Mouse (Mus musculus) midbrain, embryonic 13.5 days (tissue): ENCODE results near the gene Tekt4. TPM values are rescaled to one million over a fixed set of nuclear protein-coding genes. Genes with fewer than 3 reads are reported as not detected.

Source experiments
- ATAC-seq: fragments of 200-750 bp; cut with Nextera tagmentation; 2 replicates; pipeline ENCODE4 v1.8.0; 2017; ENCODE audit warnings: mild to moderate bottlenecking, moderate TSS enrichment, moderate library complexity
- H3K27ac ChIP-seq: fragments of 300-500 bp; sonication (generic); 2 replicates; pipeline ENCODE4 v1.5.1; 2015; ENCODE audit warnings: inconsistent platforms, mild to moderate bottlenecking, moderate library complexity
- H3K27me3 ChIP-seq: fragments of 300-500 bp; sonication (generic); 2 replicates; pipeline ENCODE4 v1.6.1; 2015; ENCODE audit warnings: mild to moderate bottlenecking, inconsistent platforms
- H3K36me3 ChIP-seq: fragments of 300-500 bp; sonication (generic); 2 replicates; pipeline ENCODE4 v1.6.1; 2015; ENCODE audit warnings: mild to moderate bottlenecking, inconsistent platforms
- H3K4me1 ChIP-seq: fragments of 300-500 bp; sonication (generic); replicated peaks from 2 replicates; pipeline ENCODE4 v1.6.1; 2015; ENCODE audit warnings: inconsistent platforms
- H3K4me2 ChIP-seq: fragments of 300-500 bp; sonication (generic); replicated peaks from 2 replicates; pipeline ENCODE4 v1.6.1; 2015; ENCODE audit warnings: moderate library complexity, mild to moderate bottlenecking, inconsistent platforms
- H3K4me3 ChIP-seq: fragments of 300-500 bp; sonication (generic); replicated peaks from 2 replicates; pipeline ENCODE4 v1.5.1; 2015; ENCODE audit warnings: mild to moderate bottlenecking, inconsistent platforms
- H3K9ac ChIP-seq: fragments of 300-500 bp; sonication (generic); replicated peaks from 2 replicates; pipeline ENCODE4 v1.6.1; 2015; ENCODE audit warnings: mild to moderate bottlenecking, inconsistent platforms
- H3K9me3 ChIP-seq: fragments of 300-500 bp; sonication (generic); 2 replicates; pipeline ENCODE4 v1.6.1; 2016; ENCODE audit warnings: mild to moderate bottlenecking, inconsistent platforms
- WGBS: fragments of 180-500 bp; shearing (Covaris S2); methylation state at CpG from one replicate; pipeline ENCODE4 v1.1.7; 2015; 5-methylcytosine and 5-hydroxymethylcytosine counted together
- polyA plus RNA-seq: library from polyadenylated mRNA; unstranded; fragments of >200 nt; fragmentation: Nextera tagmentation; extraction: Ambion mirVana; gene quantifications from 2 replicates; pipeline ENCODE4 v1.2.1, GENCODE M21; 2015

The Tekt4 gene
- polyA plus RNA-seq, 1 experiment from 2014 or later: 0.81 TPM

- under 1% methylated on average over 25 of the region's 28 CpGs for WGBS
- ATAC-seq: 0 out of 2 replicates have a peak, but pooled peaks have one; percentile 48
These were observed 42.6 kb downstream of the Tekt4 start, which contains the start of gene Sstr5 for GRCm38 (mm10) chr17:25497013-25497412. Gene Sstr5 (minus strand): TSS chr17:25497288.

GRCm38 (mm10) chr17:25502599-25502998, 48.2 kb downstream of the Tekt4 start:
- H3K4me1 ChIP-seq: no peaks in the 10 kb centered on the region
- H3K27me3 ChIP-seq: peaks cover 20% of the 10 kb centered on the region
- H3K4me2 ChIP-seq: no peak overlapping the region
- no peak for ATAC-seq
- no peak overlapping the region for H3K4me3 ChIP-seq
- H3K36me3 ChIP-seq: no peaks in the 10 kb centered on the region
- H3K9ac ChIP-seq: no peak overlapping the region
- 80% methylated on average over 4 of the region's 4 CpGs for WGBS
- H3K9me3 ChIP-seq: no peaks in the 10 kb centered on the region
- H3K27ac ChIP-seq: no peak overlapping the region

More at GRCm38 (mm10) chr17:25497013-25497412, 42.6 kb downstream of the Tekt4 start, which contains the start of gene Sstr5:
- H3K36me3 ChIP-seq: no peaks in the 10 kb centered on the region
- peaks cover 8% of the 10 kb centered on the region for H3K4me1 ChIP-seq
- H3K9me3 ChIP-seq: no peaks in the 10 kb centered on the region
- peak within 1 kb of the TSS; percentile 33 for H3K4me3 ChIP-seq
- H3K27ac ChIP-seq: no peak within 1 kb of the TSS
- H3K4me2 ChIP-seq: peak within 1 kb of the TSS; percentile 52
- H3K9ac ChIP-seq: peak within 1 kb of the TSS; percentile 54
- H3K27me3 ChIP-seq: peaks cover 56% of the 10 kb centered on the region

DNA sequence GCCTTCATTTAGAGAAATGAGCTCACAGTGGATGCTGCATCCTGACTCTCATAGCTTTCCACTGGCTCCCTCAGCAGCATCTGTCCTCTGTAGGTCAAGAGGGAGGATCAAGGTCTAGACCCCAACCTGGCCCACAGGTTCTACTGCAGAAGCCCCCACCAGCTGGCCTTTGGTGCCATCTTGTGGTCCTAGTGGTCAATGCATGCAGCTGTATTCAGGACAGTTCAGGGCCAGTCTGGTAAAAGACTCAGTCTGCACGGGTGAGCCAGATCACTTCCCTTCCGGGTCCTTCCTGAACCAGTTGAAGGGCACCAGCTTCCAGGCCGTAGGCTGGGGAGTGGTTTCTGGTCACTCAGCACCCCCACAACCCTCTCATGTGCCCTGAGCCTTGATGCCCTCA, 53.4 kb downstream of the Tekt4 start:
- ATAC-seq: peak; percentile 50
- Histone ChIP-seq H3K36me3 (no peaks in the 10 kb centered on the region), H3K4me1 (no peaks in the 10 kb centered on the region; the same call in 1 of the 2 replicates), H3K27ac (no peak overlapping the region), H3K4me2 (no peak overlapping the region), H3K9me3 (no peaks in the 10 kb centered on the region), H3K9ac (no peak overlapping the region), H3K4me3 (no peak overlapping the region), H3K27me3 (peaks cover 6% of the 10 kb centered on the region; the same call in 1 of the 2 replicates)
- 27% methylated on average over 3 of the region's 3 CpGs for WGBS

DNA sequence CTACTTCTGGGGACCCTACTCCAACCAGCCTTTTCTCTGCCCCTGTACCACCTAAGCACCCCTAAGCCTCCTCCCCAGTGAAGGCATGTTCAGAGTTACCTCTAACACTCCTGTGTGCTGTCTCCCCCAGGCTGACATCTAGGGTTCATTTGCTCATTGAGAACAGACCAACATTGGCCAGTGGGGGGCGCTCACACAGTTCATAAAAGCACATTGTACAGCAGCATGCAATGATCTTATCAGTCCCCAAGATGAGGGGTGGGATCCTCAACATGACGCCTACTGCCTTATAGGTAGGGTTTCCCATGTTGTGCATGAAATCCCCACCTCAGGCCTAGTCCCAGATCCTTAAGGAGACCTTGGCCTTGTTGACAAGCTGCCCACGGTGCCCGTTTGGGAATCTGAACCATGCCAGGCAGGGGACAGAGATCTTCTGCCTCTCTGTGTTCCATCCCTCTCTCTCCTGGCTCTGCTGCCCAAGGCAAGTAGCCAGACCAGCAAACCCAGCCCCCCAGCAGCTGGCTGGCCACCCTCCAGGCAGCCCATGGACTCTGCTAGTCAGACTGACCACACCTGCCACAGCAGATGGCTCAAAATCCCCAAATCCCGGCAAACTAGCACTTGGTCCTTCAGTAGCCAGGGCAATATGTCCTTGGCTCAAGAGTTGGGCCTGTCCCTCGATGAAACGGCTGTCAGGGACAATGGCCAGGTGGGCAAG, 54.6 kb downstream of the Tekt4 start:
- H3K27ac ChIP-seq: no peak overlapping the region

GRCm38 (mm10) chr17:25510074-25510830, 55.8 kb downstream of the Tekt4 start:
- 87% methylated on average over 10 of the region's 10 CpGs for WGBS
- Histone ChIP-seq H3K4me2 (no peak overlapping the region), H3K36me3 (no peaks in the 10 kb centered on the region), H3K4me3 (no peak overlapping the region), H3K27me3 (peaks cover 6% of the 10 kb centered on the region; the same call in 1 of the 2 replicates), H3K9ac (no peak overlapping the region), H3K4me1 (no peaks in the 10 kb centered on the region; the same call in 1 of the 2 replicates), H3K27ac (no peak overlapping the region), H3K9me3 (no peaks in the 10 kb centered on the region)
- ATAC-seq: no peak

More for the DNA sequence above, 54.6 kb downstream of the Tekt4 start:
- 58% methylated on average over 7 of the region's 7 CpGs for WGBS
- Histone ChIP-seq H3K4me2 (no peak overlapping the region), H3K27me3 (peaks cover 6% of the 10 kb centered on the region; the same call in 1 of the 2 replicates), H3K4me3 (no peak overlapping the region), H3K36me3 (no peaks in the 10 kb centered on the region), H3K9ac (0 out of 2 replicates have a peak overlapping the region, but pooled peaks have one; percentile 5), H3K9me3 (no peaks in the 10 kb centered on the region), H3K4me1 (no peaks in the 10 kb centered on the region; the same call in 1 of the 2 replicates)
- peak; percentile 34; the same call in 1 of the 2 replicates for ATAC-seq

DNA sequence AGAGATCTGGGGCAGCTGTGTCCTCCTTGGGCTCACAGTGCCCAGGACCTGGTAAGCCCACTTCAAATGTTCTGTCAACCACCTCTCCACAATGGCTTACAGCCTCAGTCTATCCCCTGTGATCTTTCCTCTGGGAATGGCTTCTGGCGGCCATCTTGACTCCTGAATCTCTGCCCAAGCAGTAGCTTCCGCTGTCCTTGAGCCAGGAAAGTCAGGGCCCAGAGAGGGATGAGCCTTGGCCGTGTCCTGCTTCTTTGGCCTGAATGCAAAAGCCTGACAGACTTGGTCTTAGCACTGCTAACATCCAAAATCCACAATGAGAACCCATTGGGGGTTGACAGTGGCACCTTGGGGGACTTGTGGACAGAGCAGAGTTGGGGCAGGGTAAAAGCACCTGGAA, 57.5 kb downstream of the Tekt4 start:
- H3K27me3 ChIP-seq: peaks cover 6% of the 10 kb centered on the region; the same call in 1 of the 2 replicates
- no peaks in the 10 kb centered on the region for H3K9me3 ChIP-seq
- no peak overlapping the region for H3K27ac ChIP-seq
- no peaks in the 10 kb centered on the region; the same call in none of the 2 replicates for H3K4me1 ChIP-seq
- no peaks in the 10 kb centered on the region for H3K36me3 ChIP-seq
- 82% methylated on average over 3 of the region's 3 CpGs for whole genome bisulfite sequencing
- H3K4me3 ChIP-seq: no peak overlapping the region
- ATAC-seq: no peak
- H3K4me2 ChIP-seq: no peak overlapping the region
- H3K9ac ChIP-seq: no peak overlapping the region

- WGBS: 88% methylated on average over 2 of the region's 2 CpGs
- H3K4me3 ChIP-seq: no peak overlapping the region
- no peaks in the 10 kb centered on the region for H3K36me3 ChIP-seq
- ATAC-seq: no peak
- H3K27me3 ChIP-seq: no peaks in the 10 kb centered on the region
- no peak overlapping the region for H3K9ac ChIP-seq
- H3K4me1 ChIP-seq: peaks cover 7% of the 10 kb centered on the region
- no peak overlapping the region for H3K27ac ChIP-seq
- H3K9me3 ChIP-seq: no peaks in the 10 kb centered on the region
- no peak overlapping the region for H3K4me2 ChIP-seq
These were observed 59.6 kb downstream of the Tekt4 start for GRCm38 (mm10) chr17:25514055-25514454.

GRCm38 (mm10) chr17:25516315-25516714, 61.9 kb downstream of the Tekt4 start:
- Histone ChIP-seq H3K9ac (no peak overlapping the region), H3K36me3 (no peaks in the 10 kb centered on the region), H3K4me3 (no peak overlapping the region), H3K4me1 (peaks cover 21% of the 10 kb centered on the region), H3K27ac (no peak overlapping the region), H3K9me3 (no peaks in the 10 kb centered on the region), H3K4me2 (no peak overlapping the region), H3K27me3 (no peaks in the 10 kb centered on the region)
- ATAC-seq: no peak
- 41% methylated on average over 5 of the region's 5 CpGs for WGBS

- Histone ChIP-seq H3K4me3 (no peak overlapping the region), H3K4me1 (peaks cover 21% of the 10 kb centered on the region), H3K9ac (no peak overlapping the region), H3K4me2 (no peak overlapping the region), H3K27ac (no peak overlapping the region), H3K9me3 (no peaks in the 10 kb centered on the region), H3K27me3 (no peaks in the 10 kb centered on the region), H3K36me3 (no peaks in the 10 kb centered on the region)
- ATAC-seq: peak; percentile 83
- WGBS: 77% methylated on average over 17 of the region's 17 CpGs
These were observed 63.7 kb downstream of the Tekt4 start for GRCm38 (mm10) chr17:25518144-25518543.

- H3K4me1 ChIP-seq: peaks cover 21% of the 10 kb centered on the region
- no peak for ATAC-seq
- no peaks in the 10 kb centered on the region for H3K9me3 ChIP-seq
- H3K4me3 ChIP-seq: no peak overlapping the region
- H3K4me2 ChIP-seq: no peak overlapping the region
- H3K27me3 ChIP-seq: no peaks in the 10 kb centered on the region
- no peak overlapping the region for H3K27ac ChIP-seq
- H3K9ac ChIP-seq: no peak overlapping the region
- no peaks in the 10 kb centered on the region for H3K36me3 ChIP-seq
- WGBS: 53% methylated on average over 5 of the region's 5 CpGs
These were observed 65.1 kb downstream of the Tekt4 start for GRCm38 (mm10) chr17:25519511-25519910.

DNA sequence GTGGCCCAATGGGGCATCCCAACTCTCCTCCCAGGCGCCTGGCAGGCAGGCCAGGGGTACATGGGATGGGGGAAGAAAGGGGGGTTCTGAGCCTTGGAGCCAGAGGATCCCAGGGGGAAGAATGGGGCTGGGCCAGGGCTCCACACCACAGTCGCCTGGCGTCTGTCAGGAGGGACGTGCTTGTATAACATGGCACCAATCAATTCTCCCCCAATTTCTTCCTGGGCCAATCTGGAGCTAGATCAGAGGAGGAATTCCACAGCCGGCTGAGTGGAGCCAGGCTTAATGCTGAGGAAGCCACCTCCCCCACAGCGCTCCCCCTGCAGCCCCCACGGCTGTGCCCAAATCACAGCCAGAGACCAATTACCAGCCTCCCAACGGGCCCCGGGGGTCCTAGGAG, 66.1 kb downstream of the Tekt4 start:
- no peak overlapping the region for H3K4me3 ChIP-seq
- no peaks in the 10 kb centered on the region for H3K9me3 ChIP-seq
- no peak overlapping the region for H3K27ac ChIP-seq
- peaks cover 21% of the 10 kb centered on the region for H3K4me1 ChIP-seq
- no peak for ATAC-seq
- no peaks in the 10 kb centered on the region for H3K27me3 ChIP-seq
- no peaks in the 10 kb centered on the region for H3K36me3 ChIP-seq
- no peak overlapping the region for H3K4me2 ChIP-seq
- 59% methylated on average over 9 of the region's 9 CpGs for WGBS
- no peak overlapping the region for H3K9ac ChIP-seq

GRCm38 (mm10) chr17:25522080-25522479, 67.7 kb downstream of the Tekt4 start:
- H3K4me2 ChIP-seq: no peak overlapping the region
- H3K27me3 ChIP-seq: no peaks in the 10 kb centered on the region
- H3K4me3 ChIP-seq: no peak overlapping the region
- WGBS: 89% methylated on average over 12 of the region's 12 CpGs
- no peak overlapping the region for H3K9ac ChIP-seq
- peaks cover 21% of the 10 kb centered on the region for H3K4me1 ChIP-seq
- H3K36me3 ChIP-seq: no peaks in the 10 kb centered on the region
- no peak overlapping the region for H3K27ac ChIP-seq
- no peak for ATAC-seq
- H3K9me3 ChIP-seq: no peaks in the 10 kb centered on the region
